Mouse (Mus musculus): ENCODE measurements at regions not wholly inside any gene's neighbourhood (a gene's known extent, or its start where the extent isn't known, plus 50 kb on each side); places are given as distances from the start of the nearest gene placed in this dataset.

- no peak for DNase-seq (ENCODE audit: low spot score)
Measured at GRCm38 (mm10) chr12:16060461-16060860, 243.7 kb upstream of the Trib2 start.

- DNase-seq (ENCODE audit: low spot score) = no peak
Measured at GRCm38 (mm10) chr12:16058255-16058654, 241.5 kb upstream of the Trib2 start.

GRCm38 (mm10) chr12:16056831-16057230 is 240.1 kb upstream of the Trib2 start:
- DNase-seq (ENCODE audit: low spot score) = no peak

GRCm38 (mm10) chr12:16056216-16056615 is 239.5 kb upstream of the Trib2 start:
- no peak for DNase-seq (ENCODE audit: low spot score)

- no peak for DNase-seq (ENCODE audit: low spot score)
Measured at GRCm38 (mm10) chr12:16054591-16054990, 237.9 kb upstream of the Trib2 start.

DNA sequence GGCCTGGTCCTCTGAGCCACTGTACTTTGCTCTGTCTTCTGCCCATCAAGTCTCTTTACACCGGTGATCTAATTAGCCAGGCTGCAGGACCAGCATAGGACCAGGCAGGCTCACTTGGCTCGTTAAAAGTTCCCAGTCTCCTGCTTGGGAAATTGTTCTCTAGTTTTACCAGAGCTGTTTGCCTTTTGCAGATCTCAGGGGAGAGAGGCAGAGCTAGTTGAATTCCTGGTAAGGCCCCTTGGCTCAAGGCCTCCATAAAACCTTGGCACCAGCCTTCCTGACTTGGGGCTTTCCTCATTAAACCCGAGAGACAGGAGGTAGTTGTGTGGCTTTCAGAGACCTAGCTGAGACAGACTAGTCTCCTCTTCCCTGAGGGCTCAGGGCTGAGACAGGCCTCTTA is 237.0 kb upstream of the Trib2 start:
- no peak for DNase-seq (ENCODE audit: low spot score)

GRCm38 (mm10) chr12:16052998-16053397 is 236.3 kb upstream of the Trib2 start:
- DNase-seq (ENCODE audit: low spot score) = no peak

GRCm38 (mm10) chr12:16052353-16052752 is 235.6 kb upstream of the Trib2 start:
- DNase-seq (ENCODE audit: low spot score) = no peak

DNA sequence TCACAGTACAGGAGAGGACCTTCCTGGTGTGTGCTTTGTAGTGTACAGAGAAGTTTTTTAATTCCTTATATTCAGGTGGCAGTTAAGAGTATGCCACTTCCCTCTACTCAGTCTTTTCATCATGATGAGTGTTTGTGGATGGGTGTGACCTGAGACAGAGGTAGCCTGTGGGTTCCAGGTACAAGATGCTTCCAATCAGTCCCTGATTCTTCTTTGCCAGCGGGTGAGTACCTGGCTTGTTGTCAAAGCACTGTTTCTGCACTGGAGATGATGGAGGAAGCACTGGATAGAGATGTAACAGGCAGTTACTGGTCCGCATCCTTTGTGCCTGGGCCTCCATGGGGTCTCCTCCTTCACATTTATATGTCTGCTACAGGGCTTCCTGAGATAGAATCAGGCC is 234.7 kb upstream of the Trib2 start:
- no peak for DNase-seq (ENCODE audit: low spot score)

- DNase-seq (ENCODE audit: low spot score) = no peak
Measured at GRCm38 (mm10) chr12:16049545-16049944, 232.8 kb upstream of the Trib2 start.

DNA sequence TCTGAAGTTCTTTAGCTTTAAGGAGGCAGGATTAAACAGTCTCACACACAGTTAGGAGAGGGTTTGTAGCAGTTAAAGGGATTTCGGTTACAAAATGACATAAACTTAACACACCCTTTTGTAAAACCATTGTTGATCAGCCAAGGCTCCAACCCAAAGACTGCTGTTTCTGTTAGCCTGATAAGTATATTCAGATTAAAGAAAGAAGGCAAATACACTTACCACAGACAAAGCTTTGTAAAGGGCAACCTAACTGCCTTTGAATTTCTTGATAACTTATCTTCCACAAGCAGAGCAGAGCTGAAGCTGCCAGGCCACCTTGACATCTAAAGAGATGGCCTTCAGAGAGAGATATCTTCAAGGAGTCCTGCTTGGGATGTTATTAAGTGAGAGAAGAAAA is 229.9 kb upstream of the Trib2 start:
- no peak for DNase-seq (ENCODE audit: low spot score)

DNA sequence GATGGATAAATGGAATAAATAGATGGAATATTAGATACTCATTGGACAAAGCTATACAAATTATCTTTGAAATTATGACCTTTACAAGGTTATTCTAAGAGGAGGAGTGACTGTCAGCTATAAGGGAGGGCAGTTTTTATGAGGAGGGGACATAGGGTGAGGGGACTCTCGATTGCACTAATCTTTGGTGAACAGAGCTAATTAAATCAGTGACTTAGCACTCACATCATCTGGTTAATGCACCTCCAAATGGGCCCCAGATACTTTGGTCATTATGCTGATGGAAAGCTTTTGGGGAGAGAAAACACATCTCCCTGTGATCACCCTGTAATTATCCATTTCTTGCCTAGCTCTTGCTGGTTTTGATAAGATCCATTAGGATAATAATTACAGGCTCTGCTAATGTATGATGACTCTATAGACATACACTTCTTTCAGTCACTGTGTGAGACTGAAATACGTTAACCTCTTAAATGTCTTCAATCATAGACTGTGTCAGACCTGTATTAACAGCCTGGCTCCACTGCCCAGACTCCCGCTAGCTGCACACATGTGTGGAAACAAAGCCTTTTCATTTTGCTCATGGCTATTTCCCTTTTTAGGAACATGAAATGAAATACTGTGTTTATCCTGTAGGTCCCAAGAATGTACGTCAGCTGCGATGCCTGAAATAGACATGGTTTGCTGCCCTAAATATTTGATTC is 229.2 kb upstream of the Trib2 start:
- DNase-seq (ENCODE audit: low spot score) = no peak

DNA sequence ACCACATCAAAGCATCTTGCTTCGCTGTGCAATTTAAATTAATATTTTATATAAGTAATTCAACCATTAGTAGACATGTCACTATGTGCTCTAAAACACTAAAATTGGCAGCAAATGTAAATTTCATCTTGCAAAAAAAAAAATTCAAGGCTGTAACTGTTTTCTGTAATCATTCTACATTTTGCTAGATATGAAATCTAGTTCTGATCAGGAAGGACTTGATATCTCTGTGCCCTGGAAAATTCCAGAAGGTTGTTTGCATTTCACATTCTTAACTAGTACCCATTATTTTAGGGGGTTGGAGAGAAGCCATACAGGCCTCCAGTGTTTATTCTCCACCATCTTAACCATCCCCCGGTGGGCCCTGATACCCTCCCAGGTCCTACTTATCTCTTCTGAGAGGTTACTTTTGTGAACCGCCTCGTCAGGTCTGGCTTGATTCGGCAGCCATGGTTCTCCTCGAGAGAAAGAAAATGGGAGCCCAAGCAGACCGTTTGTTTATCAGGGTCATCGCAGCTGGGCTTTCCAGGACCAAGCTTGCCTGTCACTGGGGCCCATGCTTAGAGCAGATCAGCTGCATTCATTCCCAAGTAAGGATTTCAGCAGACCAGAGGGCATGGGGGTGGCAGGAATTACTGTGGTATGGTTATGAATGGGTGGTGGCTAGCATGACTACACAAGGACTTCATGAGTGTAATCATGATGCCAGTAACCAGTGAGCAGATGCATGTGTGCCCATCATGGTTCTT is 226.9 kb upstream of the Trib2 start:
- no peak for DNase-seq (ENCODE audit: low spot score)

DNA sequence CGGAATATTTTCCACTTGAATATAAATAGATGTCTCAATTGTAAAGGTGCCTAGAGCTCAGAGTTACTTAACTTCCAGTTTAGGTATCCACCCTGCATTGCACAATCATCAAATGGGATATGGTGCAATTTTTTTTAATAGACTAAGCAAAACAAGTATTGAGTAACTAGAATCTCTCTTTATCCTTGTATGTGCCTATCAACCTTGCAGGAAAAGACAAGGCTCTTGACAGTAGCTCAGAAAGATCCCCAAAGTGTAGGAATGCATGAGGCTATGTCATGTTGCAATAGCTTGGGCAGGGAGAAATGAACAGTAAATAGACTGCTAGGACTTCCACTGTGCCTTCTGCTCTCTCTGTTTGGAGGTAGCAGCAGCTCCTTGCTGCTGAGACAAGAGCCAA is 225.6 kb upstream of the Trib2 start:
- no peak for DNase-seq (ENCODE audit: low spot score)

- peak; percentile 72 for DNase-seq (ENCODE audit: low spot score)
Measured at GRCm38 (mm10) chr12:16041129-16041528, 224.4 kb upstream of the Trib2 start.

DNA sequence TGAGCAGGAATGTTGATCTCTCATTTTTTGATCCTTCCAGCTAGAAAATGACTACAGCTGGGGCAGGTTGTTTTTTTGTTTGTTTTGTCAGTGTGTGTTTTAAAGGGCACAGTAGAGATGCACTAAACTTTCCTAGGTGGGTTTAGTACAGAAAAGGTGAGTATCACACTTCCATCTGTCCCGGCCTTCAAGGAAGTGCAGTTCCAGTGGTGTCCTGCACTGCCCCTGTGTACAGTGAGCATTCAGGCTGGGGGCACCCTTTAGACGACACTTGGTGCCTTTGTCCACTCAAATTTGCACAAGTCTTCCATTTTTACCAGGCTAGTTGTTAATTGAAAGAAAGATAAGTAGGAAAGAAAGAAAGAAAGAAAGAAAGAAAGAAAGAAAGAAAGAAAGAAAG is 218.8 kb upstream of the Trib2 start:
- no peak for DNase-seq (ENCODE audit: low spot score)

DNA sequence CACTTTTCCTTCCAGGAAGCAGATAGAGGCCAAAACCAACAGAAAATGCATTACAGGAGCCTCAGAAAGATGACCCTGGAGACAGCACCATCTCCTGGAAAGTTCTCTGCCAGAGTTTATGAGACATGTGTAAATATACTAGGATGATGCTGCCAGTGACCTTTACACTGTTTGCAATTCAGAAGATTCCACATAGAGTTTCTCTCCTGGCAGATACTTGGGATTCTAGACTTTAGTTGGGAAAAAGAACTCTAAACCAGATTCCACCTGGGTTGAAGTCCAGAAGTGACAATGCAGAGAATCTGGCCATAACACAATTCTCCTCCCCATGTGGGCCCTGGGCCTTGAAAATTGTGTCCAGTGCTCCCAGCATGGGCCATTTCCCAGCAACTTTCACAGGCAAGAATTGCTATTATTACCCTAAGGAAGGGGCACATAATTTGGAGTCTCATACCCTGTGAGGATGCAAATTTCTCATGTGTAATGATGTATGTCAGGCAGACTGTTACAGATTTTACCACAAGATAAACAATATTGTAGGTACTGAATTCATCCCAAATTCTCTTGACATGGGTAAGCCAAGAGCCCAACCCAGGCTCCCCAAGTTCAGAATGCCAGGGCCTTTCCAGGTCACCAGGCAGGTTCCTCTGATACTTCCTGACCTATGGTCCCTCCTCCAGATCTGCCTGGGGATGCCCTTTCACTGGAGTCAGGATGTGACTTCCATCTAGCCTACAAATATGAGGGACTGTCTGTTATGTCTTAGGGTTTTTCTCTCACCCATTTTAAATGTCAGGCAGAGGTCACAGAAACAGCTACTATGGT is 218.2 kb upstream of the Trib2 start:
- DNase-seq (ENCODE audit: low spot score) = no peak

DNA sequence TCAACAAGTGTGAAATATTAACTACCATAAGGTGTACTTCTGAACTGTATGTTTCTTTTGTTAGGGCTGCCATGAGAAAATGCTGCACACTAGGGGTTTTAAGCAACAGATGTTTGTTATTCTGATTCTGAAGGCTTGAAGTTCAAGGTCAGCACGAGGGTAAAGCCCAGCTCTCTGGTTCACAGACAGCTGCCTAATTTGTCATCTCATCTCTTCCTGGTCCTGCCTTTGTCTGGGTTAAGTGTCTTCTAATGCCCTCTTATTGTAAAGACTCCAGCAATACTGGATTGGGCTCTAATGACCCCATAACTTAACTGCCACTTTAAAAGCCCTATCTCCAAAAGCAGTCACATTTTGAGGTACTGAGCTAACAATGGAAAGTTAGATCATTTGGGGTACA is 209.9 kb upstream of the Trib2 start:
- peak; percentile 38 for DNase-seq (ENCODE audit: low spot score)

DNA sequence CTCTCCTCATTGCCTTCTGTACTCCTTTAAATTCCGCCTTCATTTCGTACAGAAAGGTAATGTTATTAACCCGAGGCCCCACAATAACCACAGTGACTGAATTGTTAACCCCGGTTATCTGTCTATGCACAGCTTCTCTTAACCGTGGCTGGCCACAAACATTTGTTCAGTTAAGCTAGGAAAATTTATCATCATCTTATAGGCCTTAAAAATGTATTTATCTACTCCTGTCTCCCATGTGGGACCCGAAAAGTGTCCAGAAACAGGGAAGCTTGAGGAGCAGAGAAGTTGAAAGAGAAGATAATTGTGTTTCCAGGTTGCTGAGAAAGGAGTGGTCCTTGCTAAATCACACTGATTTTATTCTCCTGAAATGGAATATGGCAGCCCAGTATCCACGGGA is 206.6 kb upstream of the Trib2 start:
- DNase-seq (ENCODE audit: low spot score) = no peak

GRCm38 (mm10) chr12:16021202-16021821 is 204.6 kb upstream of the Trib2 start:
- no peak for DNase-seq (ENCODE audit: low spot score)

GRCm38 (mm10) chr12:16018237-16018636 is 201.5 kb upstream of the Trib2 start:
- DNase-seq (ENCODE audit: low spot score) = no peak

DNA sequence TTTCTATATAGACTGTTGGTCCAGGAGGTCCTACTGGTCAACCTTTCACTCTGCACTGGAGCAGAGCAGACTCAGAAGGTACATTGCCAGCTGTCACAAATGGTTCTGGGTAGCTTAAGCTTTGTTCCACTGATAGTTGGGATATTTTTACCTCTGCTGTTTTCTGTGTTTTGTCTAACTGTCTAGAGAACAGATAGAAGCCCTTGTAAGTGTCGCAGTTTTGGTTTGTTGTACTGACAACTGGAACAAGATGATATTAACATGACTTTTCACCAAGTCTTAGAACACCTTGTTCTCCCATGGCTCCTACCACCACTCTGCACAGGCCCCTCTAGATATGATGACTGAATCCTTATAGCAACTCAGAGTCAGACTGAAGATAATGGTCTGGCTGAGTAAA is 199.9 kb upstream of the Trib2 start:
- no peak for DNase-seq (ENCODE audit: low spot score)

All from retina, embryonic 14.5 days (tissue).